Mouse (Mus musculus): ENCODE measurements around the gene Grm4.

Grm4 gene

GRCm38 (mm10) chr17:27521303-27521702, at the start of gene Grm4:
Gene Grm4, minus strand, starts transcription at chr17:27521403.
- DNase-seq (ENCODE audit: low read depth) = no peak

- DNase-seq (ENCODE audit: low read depth) = no peak
Measured at GRCm38 (mm10) chr17:27568228-27568627, 47.0 kb upstream of the Grm4 start.

GRCm38 (mm10) chr17:27565942-27566267, 44.7 kb upstream of the Grm4 start:
- no peak for DNase-seq (ENCODE audit: low read depth)

DNA sequence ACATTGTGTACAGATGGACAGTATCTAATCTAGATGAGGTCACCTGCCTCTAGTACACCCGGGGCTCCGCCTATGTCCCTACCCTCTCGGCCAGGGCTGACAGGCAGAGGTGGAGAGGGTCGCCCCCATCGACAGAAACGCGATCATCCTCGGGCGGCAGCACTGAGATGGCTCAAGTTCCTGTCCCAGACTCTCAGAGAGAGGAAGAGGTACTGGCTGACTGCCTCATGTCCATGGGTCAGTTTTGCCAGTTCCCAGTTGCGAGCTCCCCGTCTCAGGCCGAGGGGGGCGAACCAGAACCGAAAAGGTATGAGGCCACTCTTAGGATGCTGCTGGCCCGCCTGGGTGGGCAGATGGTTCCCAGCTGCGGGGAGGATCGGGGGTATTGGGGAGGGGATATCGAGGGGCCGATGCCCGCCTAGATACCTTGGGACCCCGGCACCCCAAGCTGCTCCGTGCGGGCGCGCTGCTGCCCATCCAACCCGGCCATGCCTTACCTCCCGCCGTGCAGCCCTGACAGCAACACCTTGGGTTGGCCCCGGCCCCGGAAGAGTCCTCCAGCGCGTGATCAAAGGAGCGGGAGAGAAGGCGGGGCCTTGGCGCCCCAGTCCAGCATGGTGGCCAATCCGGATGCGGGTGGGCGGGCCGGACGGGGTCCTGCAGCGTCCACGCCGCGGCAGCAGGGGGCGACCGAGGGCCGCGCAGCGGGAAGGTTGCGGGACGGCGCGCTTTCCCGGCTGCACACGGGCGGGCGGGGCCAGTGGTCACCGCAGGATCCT, 44.1 kb upstream of the Grm4 start, which contains the start of gene AI413582:
Gene AI413582, minus strand, starts transcription at position 594 of the 779 bp plus-strand sequence.
- DNase-seq (ENCODE audit: low read depth) = peak; percentile 88

DNA sequence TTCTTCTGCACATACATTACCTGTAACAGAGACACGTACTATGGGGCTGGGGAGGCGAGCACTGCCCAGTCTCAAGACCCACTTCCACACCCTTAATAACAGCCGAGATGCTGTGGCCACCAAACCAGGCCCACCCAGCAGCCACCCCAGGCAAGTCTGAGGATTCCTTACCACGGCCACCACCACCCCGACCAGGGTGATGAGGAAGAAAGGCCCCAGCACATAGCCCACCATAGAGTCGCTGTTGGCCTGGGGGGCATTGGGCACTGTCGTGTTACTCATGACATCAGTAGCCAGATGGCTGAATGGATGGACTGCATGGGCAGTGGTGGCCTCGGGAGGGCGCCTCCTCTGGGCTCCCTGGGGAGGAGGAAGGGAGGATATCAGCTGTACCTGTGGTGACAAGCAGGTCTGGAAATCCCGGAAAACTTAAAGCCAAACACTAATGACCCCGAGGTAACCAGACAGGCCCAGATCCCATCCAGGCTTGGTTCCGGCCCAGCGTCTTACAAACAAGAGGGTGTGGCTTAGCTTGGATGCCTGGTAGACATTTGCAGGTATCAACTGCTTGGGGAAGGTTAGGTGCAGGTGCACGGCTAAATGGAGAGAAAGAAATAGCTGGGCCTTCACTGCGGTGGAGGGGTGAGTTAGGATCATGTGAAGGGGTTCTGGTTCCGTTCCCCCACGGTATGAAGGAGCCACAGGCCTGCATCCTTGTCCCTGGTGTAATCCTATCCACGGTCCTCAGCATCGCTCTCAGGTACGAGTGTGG, 43.4 kb upstream of the Grm4 start:
- DNase-seq (ENCODE audit: low read depth) = no peak

- no peak for DNase-seq (ENCODE audit: low read depth)
Measured at GRCm38 (mm10) chr17:27563771-27564244, 42.6 kb upstream of the Grm4 start.

GRCm38 (mm10) chr17:27561809-27562526, 40.8 kb upstream of the Grm4 start:
- no peak for DNase-seq (ENCODE audit: low read depth)

- no peak for DNase-seq (ENCODE audit: low read depth)
Measured at GRCm38 (mm10) chr17:27560926-27561480, 39.8 kb upstream of the Grm4 start.

GRCm38 (mm10) chr17:27559596-27559995, 38.4 kb upstream of the Grm4 start:
- no peak for DNase-seq (ENCODE audit: low read depth)

DNA sequence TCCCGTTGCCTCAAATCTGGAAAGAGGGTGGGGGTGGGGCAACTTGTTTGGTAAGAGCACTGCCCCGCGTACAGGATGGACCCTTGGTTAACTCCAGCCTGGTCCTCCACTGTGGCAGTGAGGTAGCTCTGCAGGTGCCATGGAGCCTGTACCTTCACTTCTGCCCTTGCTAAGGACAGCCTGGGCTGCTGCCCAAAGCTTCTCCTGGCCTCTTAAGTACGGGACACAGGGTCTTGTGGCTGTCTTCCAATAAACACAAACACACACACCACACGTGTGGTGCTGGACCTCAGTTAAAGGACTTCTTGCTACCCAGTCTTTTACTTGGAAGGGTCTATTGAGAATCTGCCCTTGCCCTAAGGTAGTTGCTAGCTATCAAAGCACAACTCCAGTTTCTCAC, 37.6 kb upstream of the Grm4 start:
- DNase-seq (ENCODE audit: low read depth) = no peak

GRCm38 (mm10) chr17:27557927-27558661, 36.9 kb upstream of the Grm4 start:
- DNase-seq (ENCODE audit: low read depth) = no peak

DNA sequence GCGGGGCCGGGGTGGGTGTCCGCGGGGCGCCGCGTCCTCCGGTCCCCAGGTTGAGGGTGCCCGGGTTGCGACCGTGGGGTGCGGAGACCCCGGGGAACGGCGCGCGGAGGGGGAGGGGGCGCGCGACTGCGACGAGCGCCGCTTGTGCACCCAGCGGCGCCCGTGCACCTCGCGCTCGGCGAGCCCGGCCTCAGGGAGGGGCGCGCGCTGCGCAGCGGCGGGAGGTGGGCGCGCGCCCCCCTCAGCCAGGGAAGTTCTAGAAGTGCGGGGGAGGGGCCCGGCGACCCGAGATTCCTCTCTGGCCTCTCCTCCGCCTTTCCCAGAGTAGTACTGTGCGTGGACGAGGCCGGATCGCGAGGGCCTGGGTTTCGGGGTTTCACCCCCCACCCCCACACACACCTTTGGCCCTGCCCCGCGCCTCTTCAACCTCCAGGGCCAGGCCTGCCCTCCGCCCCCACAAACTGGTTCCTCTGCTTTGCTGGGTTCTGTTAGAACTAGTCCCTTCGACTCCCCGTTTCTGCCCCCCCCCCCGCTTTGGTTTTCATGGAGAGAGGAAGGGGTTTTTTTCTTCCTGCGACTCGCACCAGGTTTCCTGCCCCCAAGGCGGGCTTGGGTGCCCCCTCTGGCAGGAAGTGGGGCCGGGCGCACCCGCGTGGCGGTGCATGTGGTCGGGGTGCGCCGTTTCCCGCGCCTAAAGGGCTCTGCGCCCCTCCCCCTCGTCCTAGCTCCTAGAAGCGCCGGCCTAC, 36.2 kb upstream of the Grm4 start:
- DNase-seq (ENCODE audit: low read depth) = no peak

DNA sequence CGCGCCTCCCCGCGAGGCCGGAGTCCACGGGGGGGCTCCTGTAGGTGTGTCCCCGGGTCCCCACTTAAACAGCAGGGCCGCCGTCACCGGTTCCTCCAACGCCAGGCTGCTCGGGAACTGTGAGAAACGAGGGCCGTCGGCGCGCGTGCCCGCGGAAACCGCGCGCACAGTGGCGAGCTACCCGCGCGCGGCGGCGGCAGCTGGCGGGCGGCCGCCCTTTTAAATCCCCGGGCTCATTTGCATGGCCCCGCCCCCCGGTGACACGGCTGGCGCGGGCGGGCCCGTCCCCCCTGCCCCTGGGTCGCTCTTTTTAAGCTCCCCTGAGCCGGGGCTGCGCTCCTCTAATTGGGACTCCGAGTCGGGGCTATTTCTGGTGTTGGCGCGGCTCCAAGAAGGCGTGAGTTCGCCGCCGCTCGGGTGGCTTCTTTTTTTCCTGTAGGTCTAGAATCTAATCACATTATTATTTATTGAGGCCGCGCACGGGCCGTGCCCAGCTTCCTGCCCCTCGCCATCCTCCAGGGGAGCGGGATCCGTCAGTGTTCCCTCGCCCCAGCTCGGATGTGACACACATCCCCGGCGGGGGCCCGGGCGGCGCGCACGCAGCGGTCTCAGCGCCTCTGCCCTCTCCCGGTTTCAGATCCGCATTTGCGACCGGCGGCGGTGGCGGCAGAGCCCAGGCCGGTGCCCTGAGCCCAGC, 35.3 kb upstream of the Grm4 start, which contains the start of gene Hmga1:
Gene Hmga1, plus strand, starts transcription at position 183 of the 697 bp plus-strand sequence.
- peak; percentile 78 for DNase-seq (ENCODE audit: low read depth)

DNA sequence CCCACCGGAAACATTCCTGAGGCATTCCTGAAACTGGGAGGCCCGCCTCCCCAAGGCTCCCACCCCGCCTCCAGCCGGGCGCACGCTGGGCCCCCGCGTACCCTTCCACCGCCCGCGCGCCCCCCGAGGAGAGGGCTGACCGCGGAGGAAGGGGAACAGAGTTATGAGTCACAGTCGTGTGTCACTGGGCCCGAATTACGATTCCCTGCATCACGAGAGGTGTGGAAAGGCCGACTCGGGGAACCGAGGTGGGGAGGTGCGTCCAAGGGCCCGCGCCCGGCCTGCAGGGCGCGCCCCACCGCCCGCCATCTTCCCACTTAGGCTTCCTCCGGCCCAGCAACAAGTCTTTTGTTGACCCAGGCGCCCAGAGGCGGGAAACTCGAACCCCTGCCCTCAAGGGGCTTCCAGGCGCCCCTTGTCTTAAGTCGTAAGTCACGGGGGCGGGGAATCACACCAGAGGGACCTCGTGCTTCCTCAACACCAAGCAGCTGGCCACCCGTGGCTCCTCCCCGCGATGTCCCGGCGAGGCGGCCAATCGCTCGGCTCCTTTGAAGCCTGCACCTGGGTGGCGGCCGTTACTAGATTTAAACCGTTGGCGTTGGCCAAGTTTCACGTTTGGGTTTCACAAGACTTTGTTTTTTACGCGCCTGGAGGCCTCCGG, 34.4 kb upstream of the Grm4 start:
- DNase-seq (ENCODE audit: low read depth) = peak; percentile 84

DNA sequence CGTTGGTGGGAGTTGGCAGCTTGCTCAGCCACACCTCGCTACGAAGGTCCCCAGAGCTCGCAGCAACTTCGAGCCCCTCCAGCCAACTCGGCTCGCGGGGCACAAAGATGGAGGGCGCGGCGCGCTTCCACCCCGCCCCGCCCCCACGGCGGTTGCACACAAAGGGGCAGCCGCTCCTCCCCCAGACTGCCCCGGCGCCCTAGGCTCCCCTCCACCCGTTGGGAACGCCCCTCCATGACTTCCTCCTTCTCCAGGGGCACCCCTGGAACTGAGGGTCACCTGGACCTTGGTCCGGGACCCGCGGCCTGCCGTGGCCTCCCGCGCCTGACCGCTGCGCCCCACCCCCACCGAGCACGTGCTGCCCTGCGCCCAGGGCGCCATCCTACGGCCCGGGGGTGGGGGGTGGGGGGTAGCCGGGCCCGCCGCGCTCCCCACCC, 33.9 kb upstream of the Grm4 start:
- no peak for DNase-seq (ENCODE audit: low read depth)

GRCm38 (mm10) chr17:27554062-27554960, 33.1 kb upstream of the Grm4 start:
- no peak for DNase-seq (ENCODE audit: low read depth)

DNA sequence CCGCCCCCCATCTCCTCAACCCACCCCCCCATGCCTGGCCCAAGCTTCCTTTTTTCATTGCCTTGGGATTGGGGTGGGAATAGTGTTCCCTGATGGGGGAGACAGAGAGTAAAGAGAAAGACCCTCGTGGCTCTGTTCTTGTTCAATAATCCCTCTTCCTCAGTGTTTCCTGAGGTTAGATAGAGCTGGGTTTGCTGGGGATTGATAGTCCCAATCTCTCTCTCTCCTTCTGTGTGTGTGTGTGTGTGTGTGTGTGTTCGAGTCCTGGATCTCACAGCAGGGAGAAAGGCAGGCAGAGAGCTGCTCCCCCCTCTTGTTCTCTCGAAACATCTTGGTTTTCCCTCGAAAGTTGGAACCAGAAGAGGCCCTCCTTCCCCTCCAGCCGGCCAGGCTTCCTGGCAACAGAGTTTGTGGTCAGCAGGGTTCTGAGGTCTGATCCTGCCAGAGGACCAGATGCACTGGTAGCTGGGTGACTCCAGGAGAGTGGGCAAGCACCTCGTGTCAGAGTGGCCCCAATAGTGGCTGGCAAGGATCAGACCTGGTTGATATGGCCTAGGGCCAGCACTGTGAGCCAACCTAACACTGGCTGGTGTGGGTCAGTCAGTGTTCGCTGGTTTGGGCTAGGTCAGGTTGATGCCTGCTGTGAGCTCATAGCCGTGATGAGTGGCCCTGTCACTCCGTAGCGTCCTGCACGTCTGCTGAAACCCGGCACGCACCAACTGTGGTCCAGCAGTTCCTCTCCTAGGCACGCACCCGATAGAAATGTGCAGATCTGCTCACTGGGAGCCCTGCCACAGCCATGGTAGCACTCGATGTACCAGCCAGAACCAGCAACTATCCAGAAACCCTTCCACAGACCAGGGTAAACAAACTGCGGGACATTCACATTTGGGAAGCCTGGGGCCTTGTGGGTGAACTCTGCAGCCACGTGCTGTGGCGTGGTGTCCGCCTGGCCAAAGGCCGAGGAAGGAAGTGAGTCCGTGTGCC, 31.3 kb upstream of the Grm4 start:
- DNase-seq (ENCODE audit: low read depth) = no peak

Data from c-Kit-positive CD71-positive TER-119-negative erythroid progenitor cells, embryonic 14.5 days (primary cell).